Mouse (Mus musculus): ENCODE data around the gene Mylk2. TPM values are rescaled to one million over a fixed set of nuclear protein-coding genes. Genes with fewer than 3 reads are reported as not detected.
A peak's percentile ranks its signal among the peaks of the same experiment; 100 is the strongest.

Mylk2 gene
- total and polyA plus RNA-seq, 3 experiments = not detected

DNA sequence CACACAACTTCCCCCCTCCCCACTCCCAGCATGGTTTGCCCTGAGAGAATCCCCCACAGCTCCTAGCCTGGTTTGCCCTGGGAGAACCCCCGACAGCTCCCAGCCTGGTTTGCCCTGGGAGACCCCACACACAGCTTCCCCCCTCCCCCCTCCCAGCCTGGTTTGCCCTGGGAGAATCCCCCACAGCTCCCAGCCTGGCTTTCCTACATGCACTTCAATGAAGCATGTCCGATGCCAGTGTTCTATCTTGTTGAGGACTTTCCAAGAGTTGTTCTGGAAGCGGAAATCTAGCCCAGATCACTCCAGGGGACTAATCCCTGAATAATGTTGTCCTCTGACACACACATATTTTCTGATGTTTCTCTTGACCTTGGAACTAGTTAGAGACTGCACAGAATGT, 8.5 kb upstream of the Mylk2 start:
- Histone ChIP-seq H3K9ac (ENCODE audit: control insufficient read depth, low read depth, low read length, poor library complexity, severe bottlenecking) (no peak overlapping the region), H3K27ac (ENCODE audit: control insufficient read depth, low read depth, low read length) (no peak overlapping the region), H3K9me3 (replicated peaks; ENCODE audit: insufficient read depth, low read length) (no peaks in the 10 kb centered on the region), H3K4me3 (ENCODE audit: control insufficient read depth in 1 of 2, insufficient read depth in 1 of 2, low read depth in 2 of 2, low read length in 2 of 2) (no peak overlapping the region), H3K36me3 (ENCODE audit: control insufficient read depth in 1 of 2, insufficient read depth in 2 of 2, low read length in 2 of 2) (no peaks in the 10 kb centered on the region), H3K4me1 (ENCODE audit: control insufficient read depth in 1 of 2, insufficient read depth in 2 of 2, low read length in 2 of 2) (no peaks in the 10 kb centered on the region), H3K79me2 (ENCODE audit: control insufficient read depth, insufficient read depth, low read length, poor library complexity) (no peaks in the 10 kb centered on the region), H3K27me3 (ENCODE audit: control insufficient read depth in 1 of 2, insufficient read depth in 2 of 2, low read length in 2 of 2) (no peaks in the 10 kb centered on the region)
- TF ChIP-seq TBP (IDR thresholded peaks at IDR 0.05; ENCODE audit: low read depth, low read length) = no peak
- TF ChIP-seq USF1 (IDR thresholded peaks at IDR 0.05; ENCODE audit: low read depth, low read length) = no peak
- no peak for TF ChIP-seq SMC3 (IDR thresholded peaks at IDR 0.05; ENCODE audit: low read depth, low read length)
- no peak for TF ChIP-seq CHD1 (IDR thresholded peaks at IDR 0.05; ENCODE audit: low read depth, low read length)
- TF ChIP-seq SIN3A (IDR thresholded peaks at IDR 0.05; ENCODE audit: low read length) = no peak
- TF ChIP-seq GABPA (IDR thresholded peaks at IDR 0.05; ENCODE audit: low read depth, low read length) = no peak
- TF ChIP-seq POLR2A (IDR thresholded peaks at IDR 0.05; ENCODE audit: control insufficient read depth in 1 of 2, insufficient read depth in 1 of 2, low read depth in 1 of 2, low read length in 2 of 2, poor library complexity in 1 of 2) = no peak
- DNase-seq (ENCODE audit: low read depth, low spot score) = no peak

DNA sequence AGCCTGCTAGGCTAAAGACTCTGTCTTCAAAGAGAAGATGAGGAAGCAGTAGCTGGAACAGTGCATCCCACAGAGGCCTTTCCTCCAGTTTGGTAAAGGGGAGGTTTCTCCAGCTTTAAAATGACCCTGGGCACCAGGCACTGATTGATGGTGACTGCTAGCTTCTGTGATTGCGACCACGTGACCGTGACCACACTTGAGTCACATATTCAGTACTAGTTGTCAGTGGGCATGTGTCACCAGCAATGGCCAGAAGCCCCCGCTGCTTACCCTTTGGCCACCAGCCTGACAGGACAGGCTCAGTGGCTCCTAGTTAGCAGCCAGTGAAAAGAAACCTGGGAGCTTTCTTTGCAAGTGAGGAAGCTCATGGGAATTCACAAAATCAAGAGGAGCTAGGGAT, 7.6 kb upstream of the Mylk2 start:
- Histone ChIP-seq H3K4me1 (ENCODE audit: control insufficient read depth in 1 of 2, insufficient read depth in 2 of 2, low read length in 2 of 2) (no peaks in the 10 kb centered on the region), H3K27me3 (ENCODE audit: control insufficient read depth in 1 of 2, insufficient read depth in 2 of 2, low read length in 2 of 2) (no peaks in the 10 kb centered on the region), H3K36me3 (ENCODE audit: control insufficient read depth in 1 of 2, insufficient read depth in 2 of 2, low read length in 2 of 2) (no peaks in the 10 kb centered on the region), H3K27ac (ENCODE audit: control insufficient read depth, low read depth, low read length) (no peak overlapping the region), H3K79me2 (ENCODE audit: control insufficient read depth, insufficient read depth, low read length, poor library complexity) (no peaks in the 10 kb centered on the region), H3K9ac (ENCODE audit: control insufficient read depth, low read depth, low read length, poor library complexity, severe bottlenecking) (no peak overlapping the region), H3K4me3 (ENCODE audit: control insufficient read depth in 1 of 2, insufficient read depth in 1 of 2, low read depth in 2 of 2, low read length in 2 of 2) (no peak overlapping the region), H3K9me3 (replicated peaks; ENCODE audit: insufficient read depth, low read length) (no peaks in the 10 kb centered on the region)
- no peak for DNase-seq (ENCODE audit: low read depth, low spot score)
- TF ChIP-seq CHD2 (IDR thresholded peaks at IDR 0.05; ENCODE audit: low read length) = no peak
- TF ChIP-seq USF1 (IDR thresholded peaks at IDR 0.05; ENCODE audit: low read depth, low read length) = peak; percentile 42; the same call in 1 of the 2 replicates
- TF ChIP-seq POLR2A (IDR thresholded peaks at IDR 0.05; ENCODE audit: control insufficient read depth in 1 of 2, insufficient read depth in 1 of 2, low read depth in 1 of 2, low read length in 2 of 2, poor library complexity in 1 of 2) = no peak

DNA sequence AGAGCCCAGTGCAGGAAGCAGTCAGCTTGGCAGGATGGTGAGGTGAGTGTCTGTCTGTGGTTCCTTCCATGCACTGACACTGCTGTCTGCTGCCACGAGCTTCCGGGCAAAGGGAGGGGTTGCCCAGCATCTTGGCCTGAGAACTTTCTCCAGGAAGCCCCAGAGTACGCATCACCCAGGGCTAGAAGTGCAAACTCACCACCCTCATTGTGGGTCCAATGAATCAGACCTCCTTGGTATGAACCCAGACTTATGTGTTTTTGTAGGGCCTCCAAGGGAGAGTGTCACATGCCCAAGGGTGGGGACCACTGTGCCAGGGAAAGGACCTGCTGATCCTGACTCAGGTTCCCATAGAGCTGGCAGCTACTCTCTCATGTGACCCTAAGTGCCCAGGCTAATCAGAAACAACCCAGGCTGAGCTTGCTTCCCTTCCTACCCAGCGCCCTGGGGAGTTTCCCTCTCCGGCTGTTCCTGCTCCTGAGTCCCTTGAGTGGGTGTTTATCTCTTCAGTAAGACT, 7.0 kb upstream of the Mylk2 start:
- Histone ChIP-seq H3K27me3 (ENCODE audit: control insufficient read depth in 1 of 2, insufficient read depth in 2 of 2, low read length in 2 of 2) (no peaks in the 10 kb centered on the region), H3K79me2 (ENCODE audit: control insufficient read depth, insufficient read depth, low read length, poor library complexity) (no peaks in the 10 kb centered on the region), H3K4me1 (ENCODE audit: control insufficient read depth in 1 of 2, insufficient read depth in 2 of 2, low read length in 2 of 2) (no peaks in the 10 kb centered on the region), H3K9me3 (replicated peaks; ENCODE audit: insufficient read depth, low read length) (no peaks in the 10 kb centered on the region), H3K27ac (ENCODE audit: control insufficient read depth, low read depth, low read length) (no peak overlapping the region), H3K4me3 (ENCODE audit: control insufficient read depth in 1 of 2, insufficient read depth in 1 of 2, low read depth in 2 of 2, low read length in 2 of 2) (no peak overlapping the region), H3K36me3 (ENCODE audit: control insufficient read depth in 1 of 2, insufficient read depth in 2 of 2, low read length in 2 of 2) (no peaks in the 10 kb centered on the region), H3K9ac (ENCODE audit: control insufficient read depth, low read depth, low read length, poor library complexity, severe bottlenecking) (no peak overlapping the region)
- DNase-seq (ENCODE audit: low read depth, low spot score) = peak; percentile 15
- no peak for TF ChIP-seq GATA1 (IDR thresholded peaks at IDR 0.05; ENCODE audit: low read depth, low read length)
